Mouse (Mus musculus): ENCODE data around the gene Cltc. TPM values are rescaled to one million over a fixed set of nuclear protein-coding genes. Genes with fewer than 3 reads are reported as not detected.
A peak's percentile ranks its signal among the peaks of the same experiment; 100 is the strongest.
"Not testable (repeated sequence)": the region's sequence is repeated elsewhere in the genome, so short reads cannot be mapped to it uniquely, and the experiment has no call there.

Gene Cltc
- polyA plus RNA-seq, 1 experiment = 72.0 TPM

- Histone ChIP-seq H3K27ac (ENCODE audit: control insufficient read depth, insufficient read depth, low read depth, low read length, poor library complexity) (no peak overlapping the region), H3K4me1 (ENCODE audit: control insufficient read depth, insufficient read depth, low read length) (peaks cover 3% of the 10 kb centered on the region)
- 92% methylated on average over 3 of the region's 3 CpGs for WGBS
Observed at GRCm38 (mm10) chr11:86749776-86750423, 7.5 kb downstream of the Cltc start.

GRCm38 (mm10) chr11:86745634-86746404 lies 11.5 kb downstream of the Cltc start:
- Histone ChIP-seq H3K4me1 (ENCODE audit: control insufficient read depth, insufficient read depth, low read length) (peaks cover 7% of the 10 kb centered on the region), H3K4me3 (replicated peaks; ENCODE audit: control insufficient read depth, low read depth, low read length) (no peak overlapping the region), H3K27ac (ENCODE audit: control insufficient read depth, insufficient read depth, low read depth, low read length, poor library complexity) (no peak overlapping the region; the same call in 1 of the 2 replicates)
- 45% methylated on average over 3 of the region's 3 CpGs for WGBS
- TF ChIP-seq CTCF (IDR thresholded peaks at IDR 0.05; ENCODE audit: control insufficient read depth, insufficient read depth, low read length) = no peak
- no peak for TF ChIP-seq POLR2A (IDR thresholded peaks at IDR 0.05; ENCODE audit: borderline replicate concordance, control insufficient read depth, low read depth, low read length)

More at GRCm38 (mm10) chr11:86749776-86750423, 7.5 kb downstream of the Cltc start:
- H3K4me3 ChIP-seq (replicated peaks; ENCODE audit: control insufficient read depth, low read depth, low read length) = no peak overlapping the region
- no peak for TF ChIP-seq POLR2A (IDR thresholded peaks at IDR 0.05; ENCODE audit: borderline replicate concordance, control insufficient read depth, low read depth, low read length)

GRCm38 (mm10) chr11:86742605-86743004 lies 14.8 kb downstream of the Cltc start:
- no peak overlapping the region for H3K27ac ChIP-seq (ENCODE audit: control insufficient read depth, insufficient read depth, low read depth, low read length, poor library complexity)
- TF ChIP-seq CTCF (IDR thresholded peaks at IDR 0.05; ENCODE audit: control insufficient read depth, insufficient read depth, low read length) (no peak), POLR2A (IDR thresholded peaks at IDR 0.05; ENCODE audit: borderline replicate concordance, control insufficient read depth, low read depth, low read length) (no peak)
- H3K4me3 ChIP-seq (replicated peaks; ENCODE audit: control insufficient read depth, low read depth, low read length) = no peak overlapping the region
- peaks cover 7% of the 10 kb centered on the region for H3K4me1 ChIP-seq (ENCODE audit: control insufficient read depth, insufficient read depth, low read length)
- WGBS = 38% methylated on average over 2 of the region's 2 CpGs

- TF ChIP-seq POLR2A (IDR thresholded peaks at IDR 0.05; ENCODE audit: borderline replicate concordance, control insufficient read depth, low read depth, low read length) (no peak), CTCF (IDR thresholded peaks at IDR 0.05; ENCODE audit: control insufficient read depth, insufficient read depth, low read length) (no peak)
- WGBS = 52% methylated on average over 5 of the region's 5 CpGs
- peaks cover 4% of the 10 kb centered on the region for H3K4me1 ChIP-seq (ENCODE audit: control insufficient read depth, insufficient read depth, low read length)
- no peak overlapping the region for H3K27ac ChIP-seq (ENCODE audit: control insufficient read depth, insufficient read depth, low read depth, low read length, poor library complexity)
- no peak overlapping the region for H3K4me3 ChIP-seq (replicated peaks; ENCODE audit: control insufficient read depth, low read depth, low read length)
Observed at GRCm38 (mm10) chr11:86741505-86741904, 15.9 kb downstream of the Cltc start.

- 50% methylated on average over 2 of the region's 2 CpGs for WGBS
- 0 out of 2 replicates have a peak overlapping the region, but pooled peaks have one; percentile 17 for H3K27ac ChIP-seq (ENCODE audit: control insufficient read depth, insufficient read depth, low read depth, low read length, poor library complexity)
- H3K4me1 ChIP-seq (ENCODE audit: control insufficient read depth, insufficient read depth, low read length) = peaks cover 3% of the 10 kb centered on the region
- no peak overlapping the region for H3K4me3 ChIP-seq (replicated peaks; ENCODE audit: control insufficient read depth, low read depth, low read length)
- TF ChIP-seq CTCF (IDR thresholded peaks at IDR 0.05; ENCODE audit: control insufficient read depth, insufficient read depth, low read length) = no peak
- no peak for TF ChIP-seq POLR2A (IDR thresholded peaks at IDR 0.05; ENCODE audit: borderline replicate concordance, control insufficient read depth, low read depth, low read length)
Observed at GRCm38 (mm10) chr11:86739470-86739869, 17.9 kb downstream of the Cltc start.

- Histone ChIP-seq H3K4me3 (replicated peaks; ENCODE audit: control insufficient read depth, low read depth, low read length) (no peak overlapping the region), H3K27ac (ENCODE audit: control insufficient read depth, insufficient read depth, low read depth, low read length, poor library complexity) (no peak overlapping the region), H3K4me1 (ENCODE audit: control insufficient read depth, insufficient read depth, low read length) (peaks cover 2% of the 10 kb centered on the region)
- no peak for TF ChIP-seq POLR2A (IDR thresholded peaks at IDR 0.05; ENCODE audit: borderline replicate concordance, control insufficient read depth, low read depth, low read length)
- no peak for TF ChIP-seq CTCF (IDR thresholded peaks at IDR 0.05; ENCODE audit: control insufficient read depth, insufficient read depth, low read length)
- WGBS = 6% methylated on average over 1 of the region's 1 CpGs
Observed at GRCm38 (mm10) chr11:86738956-86739355, 18.4 kb downstream of the Cltc start.

GRCm38 (mm10) chr11:86738308-86738707 lies 19.1 kb downstream of the Cltc start:
- not testable (repeated sequence) for H3K4me1 ChIP-seq (ENCODE audit: control insufficient read depth, insufficient read depth, low read length); H3K27ac ChIP-seq (ENCODE audit: control insufficient read depth, insufficient read depth, low read depth, low read length, poor library complexity); H3K4me3 ChIP-seq (replicated peaks; ENCODE audit: control insufficient read depth, low read depth, low read length)
- 91% methylated on average over 1 of the region's 1 CpGs for WGBS

- 75% methylated on average over 8 of the region's 8 CpGs for WGBS
- Histone ChIP-seq H3K4me3 (replicated peaks; ENCODE audit: control insufficient read depth, low read depth, low read length) (no peak overlapping the region), H3K4me1 (ENCODE audit: control insufficient read depth, insufficient read depth, low read length) (peaks cover 2% of the 10 kb centered on the region), H3K27ac (ENCODE audit: control insufficient read depth, insufficient read depth, low read depth, low read length, poor library complexity) (no peak overlapping the region)
- TF ChIP-seq CTCF (IDR thresholded peaks at IDR 0.05; ENCODE audit: control insufficient read depth, insufficient read depth, low read length) (no peak), POLR2A (IDR thresholded peaks at IDR 0.05; ENCODE audit: borderline replicate concordance, control insufficient read depth, low read depth, low read length) (no peak)
Observed at GRCm38 (mm10) chr11:86737301-86738000, 19.9 kb downstream of the Cltc start.
